Mouse (Mus musculus) testis, adult 2 months (tissue): ENCODE measurements around the gene Mettl1.

ENCODE experiments used
- CTCF ChIP-seq: fragments of 200-500 bp; IDR thresholded peaks from 2 replicates; pipeline ENCODE4 v1.5.1; 2012; ENCODE audit warnings: low read depth, mild to moderate bottlenecking, inconsistent platforms, low read length, moderate library complexity; ENCODE audit not compliant: control insufficient read depth, insufficient read depth, insufficient replicate concordance
- POLR2A ChIP-seq: fragments of 200-500 bp; IDR thresholded peaks from 2 replicates; pipeline ENCODE4 v1.6.1; 2012; ENCODE audit warnings: low read depth, mild to moderate bottlenecking, inconsistent platforms, low read length, moderate library complexity; ENCODE audit not compliant: control insufficient read depth

GRCm38 (mm10) chr10:127076082-127076481 is 34.9 kb downstream of the Mettl1 start:
- TF ChIP-seq CTCF (no peak), POLR2A (no peak)
